Mouse (Mus musculus): Measurements from ENCODE around the gene Filip1l. TPM values are rescaled to one million over a fixed set of nuclear protein-coding genes. Genes with fewer than 3 reads are reported as not detected.

Filip1l gene
- polyA plus RNA-seq, 1 experiment from 2014 or later, result 13.0 TPM

DNA sequence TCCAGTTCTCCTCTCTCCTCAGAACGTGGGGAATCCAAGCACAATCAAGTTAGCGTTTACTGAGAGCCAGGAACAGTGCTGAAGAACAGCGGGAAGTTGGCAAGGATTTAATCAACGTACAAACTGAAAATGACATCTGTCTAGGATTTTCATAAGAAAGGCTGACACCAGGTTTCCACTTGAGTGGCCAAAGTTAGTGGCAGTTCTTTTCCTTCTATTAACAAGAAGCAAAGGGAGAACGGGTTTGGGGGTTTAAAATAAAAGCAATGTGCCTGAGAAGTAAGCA, 12.3 kb upstream of the Filip1l start:
- DNase-seq (ENCODE audit: low spot score) (no peak), ATAC-seq (ENCODE audit: insufficient read depth, low FRiP score, low TSS enrichment) (no peak)
- H3K27me3 ChIP-seq (ENCODE audit: control insufficient read depth, insufficient read depth, low read length), result no peaks in the 10 kb centered on the region
- no peak overlapping the region for H3K9ac ChIP-seq (ENCODE audit: low read length)
- WGBS, result 81% methylated on average over 5 of the region's 5 CpGs
- H3K4me2 ChIP-seq (ENCODE audit: low read depth), result no peak overlapping the region
- no peak overlapping the region for H3K27ac ChIP-seq (ENCODE audit: low read depth, low read length)
- no peaks in the 10 kb centered on the region for H3K9me3 ChIP-seq (ENCODE audit: control insufficient read depth, low read length)
- no peaks in the 10 kb centered on the region for H3K36me3 ChIP-seq (ENCODE audit: control insufficient read depth, insufficient read depth, low read length)
- no peak overlapping the region for H3K4me3 ChIP-seq (ENCODE audit: low read depth, low read length)
- H3K4me1 ChIP-seq (ENCODE audit: control insufficient read depth, insufficient read depth, low read length), result no peaks in the 10 kb centered on the region

DNA sequence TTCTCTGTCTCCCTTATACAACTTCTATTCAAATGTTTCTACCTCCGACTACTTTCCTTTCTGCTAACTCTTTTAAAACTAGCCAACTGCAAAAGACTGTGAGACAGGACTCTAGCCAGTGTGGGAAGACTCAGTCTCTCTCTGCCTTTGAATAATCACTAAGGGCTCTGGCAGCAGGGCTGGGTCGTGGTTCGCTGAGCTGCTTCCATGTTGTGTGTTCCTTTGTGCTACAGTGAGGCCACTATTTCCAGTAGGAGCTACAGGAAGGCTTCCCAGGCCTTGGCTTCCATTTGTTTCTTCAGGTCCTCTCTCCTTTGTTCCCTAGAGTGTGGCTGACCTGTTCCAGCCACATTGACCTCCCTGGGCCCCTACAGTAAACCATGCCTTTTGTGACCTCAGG, 6.6 kb upstream of the Filip1l start:
- H3K27ac ChIP-seq (ENCODE audit: low read depth, low read length), result no peak overlapping the region
- no peaks in the 10 kb centered on the region for H3K27me3 ChIP-seq (ENCODE audit: control insufficient read depth, insufficient read depth, low read length)
- H3K36me3 ChIP-seq (ENCODE audit: control insufficient read depth, insufficient read depth, low read length), result no peaks in the 10 kb centered on the region
- H3K4me3 ChIP-seq (ENCODE audit: low read depth, low read length), result no peak overlapping the region
- no peaks in the 10 kb centered on the region for H3K4me1 ChIP-seq (ENCODE audit: control insufficient read depth, insufficient read depth, low read length)
- ATAC-seq (ENCODE audit: insufficient read depth, low FRiP score, low TSS enrichment), result no peak
- 72% methylated on average over 3 of the region's 3 CpGs for WGBS
- H3K9ac ChIP-seq (ENCODE audit: low read length), result no peak overlapping the region
- DNase-seq (ENCODE audit: low spot score), result no peak
- no peaks in the 10 kb centered on the region for H3K9me3 ChIP-seq (ENCODE audit: control insufficient read depth, low read length)
- H3K4me2 ChIP-seq (ENCODE audit: low read depth), result no peak overlapping the region

DNA sequence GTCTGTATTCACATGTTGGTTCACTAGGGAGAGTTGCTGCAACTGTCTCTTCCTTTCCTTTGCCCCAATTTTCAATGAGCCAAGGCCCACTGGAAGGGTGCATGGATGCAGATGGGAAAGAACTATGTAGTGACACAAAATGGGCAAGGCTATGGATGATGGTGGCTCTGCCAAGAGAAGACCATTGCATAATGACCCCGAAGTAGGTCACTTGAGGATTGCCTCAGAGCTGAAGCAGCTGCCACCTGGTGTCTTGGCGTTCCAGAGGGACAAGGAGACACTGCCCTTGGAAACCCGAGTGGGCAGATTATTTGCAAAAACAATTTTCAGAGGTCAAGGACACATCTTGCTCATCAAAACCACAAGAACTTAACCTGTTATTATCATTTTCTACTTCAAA, 3.9 kb upstream of the Filip1l start:
- DNase-seq (ENCODE audit: low spot score) (no peak), ATAC-seq (ENCODE audit: insufficient read depth, low FRiP score, low TSS enrichment) (no peak)
- Histone ChIP-seq H3K27ac (ENCODE audit: low read depth, low read length) (no peak overlapping the region), H3K27me3 (ENCODE audit: control insufficient read depth, insufficient read depth, low read length) (no peaks in the 10 kb centered on the region), H3K36me3 (ENCODE audit: control insufficient read depth, insufficient read depth, low read length) (no peaks in the 10 kb centered on the region), H3K4me2 (ENCODE audit: low read depth) (no peak overlapping the region), H3K4me3 (ENCODE audit: low read depth, low read length) (no peak overlapping the region), H3K9ac (ENCODE audit: low read length) (no peak overlapping the region), H3K9me3 (ENCODE audit: control insufficient read depth, low read length) (no peaks in the 10 kb centered on the region), H3K4me1 (ENCODE audit: control insufficient read depth, insufficient read depth, low read length) (no peaks in the 10 kb centered on the region)
- 89% methylated on average over 3 of the region's 3 CpGs for WGBS

DNA sequence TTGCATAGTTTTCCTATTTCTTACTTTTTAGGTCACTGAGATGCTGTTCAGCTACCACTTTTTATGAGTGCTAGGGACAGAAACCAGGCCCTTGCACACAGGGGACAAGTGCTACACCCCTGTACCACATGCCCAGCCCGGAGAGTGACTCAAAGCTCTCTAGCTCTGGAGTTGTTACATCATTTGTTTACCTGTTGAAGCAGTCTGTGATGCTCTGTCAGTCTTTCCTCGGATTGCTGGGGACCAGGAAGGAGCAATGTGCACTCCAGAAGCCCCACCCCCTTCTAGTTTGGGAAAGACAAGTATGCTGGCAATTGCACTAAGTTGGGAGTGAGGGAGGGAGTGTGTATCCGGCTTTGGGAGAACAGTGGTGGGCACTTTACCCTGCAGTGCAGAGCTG, 3.2 kb upstream of the Filip1l start:
- no peaks in the 10 kb centered on the region for H3K36me3 ChIP-seq (ENCODE audit: control insufficient read depth, insufficient read depth, low read length)

DNA sequence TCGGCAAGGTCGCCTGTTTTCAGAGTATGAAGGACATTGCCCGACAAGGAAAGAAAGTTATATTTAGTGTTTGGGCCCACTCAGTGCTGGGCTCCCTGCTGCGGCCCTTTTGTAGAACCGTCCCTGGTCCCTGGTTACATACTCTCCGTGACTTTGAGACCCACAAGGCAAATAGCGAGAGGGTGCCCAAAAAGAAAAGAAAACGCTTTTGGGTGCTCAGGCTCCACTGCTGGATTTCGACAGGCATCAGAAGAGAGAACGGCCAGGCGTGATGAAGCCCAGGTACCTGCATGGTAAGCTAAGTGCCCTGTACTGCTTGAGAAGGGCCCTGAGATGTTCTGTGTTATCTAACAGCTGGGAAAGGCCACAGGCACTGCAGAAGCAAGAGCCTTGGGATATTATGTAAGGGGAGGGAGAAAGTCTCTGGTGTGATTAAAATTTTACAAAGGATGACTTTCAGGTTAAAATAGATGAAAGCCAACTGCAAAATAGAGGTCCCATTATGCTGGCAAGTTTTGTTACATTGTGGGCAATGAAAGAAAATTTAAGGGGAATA, 351 bp downstream of the Filip1l start:
- Histone ChIP-seq H3K9ac (ENCODE audit: low read length) (no peak overlapping the region), H3K27me3 (ENCODE audit: control insufficient read depth, insufficient read depth, low read length) (no peaks in the 10 kb centered on the region), H3K4me2 (ENCODE audit: low read depth) (no peak overlapping the region), H3K4me1 (ENCODE audit: control insufficient read depth, insufficient read depth, low read length) (no peaks in the 10 kb centered on the region), H3K36me3 (ENCODE audit: control insufficient read depth, insufficient read depth, low read length) (no peaks in the 10 kb centered on the region), H3K9me3 (ENCODE audit: control insufficient read depth, low read length) (no peaks in the 10 kb centered on the region), H3K27ac (ENCODE audit: low read depth, low read length) (no peak overlapping the region), H3K4me3 (ENCODE audit: low read depth, low read length) (no peak overlapping the region)
- WGBS, result 86% methylated on average over 11 of the region's 11 CpGs
- ATAC-seq (ENCODE audit: insufficient read depth, low FRiP score, low TSS enrichment), result no peak
- no peak for DNase-seq (ENCODE audit: low spot score)

More for the DNA sequence above, 3.2 kb upstream of the Filip1l start:
- no peak overlapping the region for H3K4me3 ChIP-seq (ENCODE audit: low read depth, low read length)
- ATAC-seq (ENCODE audit: insufficient read depth, low FRiP score, low TSS enrichment) (no peak), DNase-seq (ENCODE audit: low spot score) (no peak)
- 71% methylated on average over 3 of the region's 3 CpGs for WGBS
- no peak overlapping the region for H3K27ac ChIP-seq (ENCODE audit: low read depth, low read length)
- no peaks in the 10 kb centered on the region for H3K4me1 ChIP-seq (ENCODE audit: control insufficient read depth, insufficient read depth, low read length)
- H3K4me2 ChIP-seq (ENCODE audit: low read depth), result no peak overlapping the region
- H3K9me3 ChIP-seq (ENCODE audit: control insufficient read depth, low read length), result no peaks in the 10 kb centered on the region
- H3K9ac ChIP-seq (ENCODE audit: low read length), result no peak overlapping the region
- H3K27me3 ChIP-seq (ENCODE audit: control insufficient read depth, insufficient read depth, low read length), result no peaks in the 10 kb centered on the region

DNA sequence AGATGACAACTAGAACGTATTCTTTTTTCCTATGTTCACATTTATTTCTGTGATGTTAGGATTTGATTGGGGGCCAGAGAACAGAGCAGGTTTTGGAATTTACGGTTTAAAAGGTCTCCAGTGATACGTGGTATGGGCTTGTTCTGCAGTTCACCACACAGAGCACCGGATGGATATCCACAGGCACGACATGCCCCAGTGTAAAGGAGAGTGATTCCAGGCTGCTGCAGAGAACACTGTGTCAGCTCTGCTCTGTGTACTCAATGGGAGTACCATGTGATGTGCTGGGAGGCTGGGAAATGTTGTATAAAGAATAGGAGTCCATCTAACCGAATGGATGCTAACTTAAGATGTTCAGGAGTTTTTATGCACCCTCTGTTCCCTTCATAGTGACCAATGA, 1.0 kb downstream of the Filip1l start:
- Histone ChIP-seq H3K27ac (ENCODE audit: low read depth, low read length) (no peak overlapping the region), H3K4me3 (ENCODE audit: low read depth, low read length) (no peak overlapping the region), H3K9me3 (ENCODE audit: control insufficient read depth, low read length) (no peaks in the 10 kb centered on the region), H3K4me2 (ENCODE audit: low read depth) (no peak overlapping the region), H3K4me1 (ENCODE audit: control insufficient read depth, insufficient read depth, low read length) (no peaks in the 10 kb centered on the region), H3K9ac (ENCODE audit: low read length) (no peak overlapping the region), H3K27me3 (ENCODE audit: control insufficient read depth, insufficient read depth, low read length) (no peaks in the 10 kb centered on the region), H3K36me3 (ENCODE audit: control insufficient read depth, insufficient read depth, low read length) (no peaks in the 10 kb centered on the region)
- ATAC-seq (ENCODE audit: insufficient read depth, low FRiP score, low TSS enrichment), result no peak
- DNase-seq (ENCODE audit: low spot score), result no peak
- 72% methylated on average over 6 of the region's 6 CpGs for WGBS

DNA sequence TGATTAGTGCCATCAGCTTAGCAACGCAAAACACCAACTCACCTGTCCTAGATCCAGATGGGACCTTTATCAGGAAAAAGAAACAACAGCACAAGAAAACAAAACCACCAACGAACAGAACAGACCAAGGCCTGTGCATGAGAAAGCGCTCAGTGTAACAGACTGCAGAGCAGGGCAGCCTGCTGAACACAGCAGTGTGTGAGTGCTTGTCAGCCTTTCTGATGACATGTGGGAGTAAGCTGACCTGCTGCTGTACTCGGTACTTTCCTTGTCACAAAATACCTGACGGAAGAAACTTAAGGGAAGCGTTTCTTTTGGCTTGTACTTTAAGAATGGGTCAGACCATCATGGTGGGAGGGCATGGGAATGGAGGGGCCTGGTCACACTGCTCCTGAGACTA, 3.6 kb downstream of the Filip1l start:
- H3K27me3 ChIP-seq (ENCODE audit: control insufficient read depth, insufficient read depth, low read length), result no peaks in the 10 kb centered on the region
- ATAC-seq (ENCODE audit: insufficient read depth, low FRiP score, low TSS enrichment), result no peak

DNA sequence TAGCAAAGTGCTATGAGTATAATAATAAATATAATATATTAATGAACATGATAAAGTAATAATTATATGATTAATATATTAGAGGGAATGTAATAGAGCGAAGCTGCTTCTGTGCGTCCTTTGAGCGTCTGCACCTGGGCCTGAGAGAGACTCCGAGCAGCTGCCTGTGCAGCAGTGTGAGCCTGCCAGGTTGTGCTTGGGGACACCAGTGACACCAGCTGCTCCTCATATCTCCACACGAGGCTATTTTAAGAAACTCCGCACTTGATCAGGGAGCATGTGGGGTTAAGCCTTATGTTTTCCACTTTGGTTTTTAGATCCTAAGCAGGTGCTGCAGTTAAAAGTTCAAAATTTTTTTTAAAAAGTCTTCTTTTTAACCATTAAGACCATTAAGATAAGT, 4.1 kb downstream of the Filip1l start:
- no peak for ATAC-seq (ENCODE audit: insufficient read depth, low FRiP score, low TSS enrichment)
- WGBS, result 86% methylated on average over 6 of the region's 6 CpGs
- Histone ChIP-seq H3K4me2 (ENCODE audit: low read depth) (no peak overlapping the region), H3K36me3 (ENCODE audit: control insufficient read depth, insufficient read depth, low read length) (no peaks in the 10 kb centered on the region), H3K4me1 (ENCODE audit: control insufficient read depth, insufficient read depth, low read length) (no peaks in the 10 kb centered on the region), H3K9ac (ENCODE audit: low read length) (no peak overlapping the region), H3K4me3 (ENCODE audit: low read depth, low read length) (no peak overlapping the region), H3K9me3 (ENCODE audit: control insufficient read depth, low read length) (no peaks in the 10 kb centered on the region), H3K27me3 (ENCODE audit: control insufficient read depth, insufficient read depth, low read length) (no peaks in the 10 kb centered on the region), H3K27ac (ENCODE audit: low read depth, low read length) (no peak overlapping the region)
- DNase-seq (ENCODE audit: low spot score), result no peak

More for the DNA sequence above, 3.6 kb downstream of the Filip1l start:
- no peak overlapping the region for H3K27ac ChIP-seq (ENCODE audit: low read depth, low read length)
- H3K4me2 ChIP-seq (ENCODE audit: low read depth), result no peak overlapping the region
- no peaks in the 10 kb centered on the region for H3K9me3 ChIP-seq (ENCODE audit: control insufficient read depth, low read length)
- no peak overlapping the region for H3K9ac ChIP-seq (ENCODE audit: low read length)
- WGBS, result 82% methylated on average over 6 of the region's 6 CpGs
- no peak overlapping the region for H3K4me3 ChIP-seq (ENCODE audit: low read depth, low read length)
- no peaks in the 10 kb centered on the region for H3K36me3 ChIP-seq (ENCODE audit: control insufficient read depth, insufficient read depth, low read length)
- no peak for DNase-seq (ENCODE audit: low spot score)
- H3K4me1 ChIP-seq (ENCODE audit: control insufficient read depth, insufficient read depth, low read length), result no peaks in the 10 kb centered on the region

DNA sequence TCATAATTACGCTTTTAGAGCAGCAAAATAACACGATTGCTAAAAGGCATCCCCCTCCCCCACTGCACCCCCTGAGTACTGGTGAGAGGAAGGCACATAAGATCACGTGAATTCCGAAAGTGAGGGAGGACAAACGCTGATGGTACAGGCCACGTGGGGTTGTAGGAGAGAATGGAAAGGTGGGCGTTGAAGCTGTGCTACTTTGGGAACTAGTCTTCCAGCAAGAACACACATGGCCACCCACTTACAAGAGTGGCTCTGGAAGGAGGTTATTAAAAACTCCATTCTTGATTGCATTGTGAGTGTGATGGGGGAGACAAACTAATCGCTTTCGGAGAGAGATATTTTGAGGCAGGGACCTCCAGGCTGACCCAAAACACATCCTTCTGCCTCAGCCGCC, 6.4 kb downstream of the Filip1l start:
- no peak overlapping the region for H3K4me2 ChIP-seq (ENCODE audit: low read depth)
- WGBS, result 93% methylated on average over 10 of the region's 10 CpGs
- no peaks in the 10 kb centered on the region for H3K36me3 ChIP-seq (ENCODE audit: control insufficient read depth, insufficient read depth, low read length)
- H3K9me3 ChIP-seq (ENCODE audit: control insufficient read depth, low read length), result no peaks in the 10 kb centered on the region
- peaks cover 4% of the 10 kb centered on the region; the same call in 1 of the 2 replicates for H3K4me1 ChIP-seq (ENCODE audit: control insufficient read depth, insufficient read depth, low read length)
- H3K9ac ChIP-seq (ENCODE audit: low read length), result no peak overlapping the region
- DNase-seq (ENCODE audit: low spot score) (no peak), ATAC-seq (ENCODE audit: insufficient read depth, low FRiP score, low TSS enrichment) (no peak)
- H3K27ac ChIP-seq (ENCODE audit: low read depth, low read length), result no peak overlapping the region
- H3K27me3 ChIP-seq (ENCODE audit: control insufficient read depth, insufficient read depth, low read length), result no peaks in the 10 kb centered on the region
- H3K4me3 ChIP-seq (ENCODE audit: low read depth, low read length), result no peak overlapping the region

All from neural tube, embryonic 11.5 days (tissue).